Comparison of ENCODE assay signal across 23 mouse cellular contexts in the genomic region with DNA sequence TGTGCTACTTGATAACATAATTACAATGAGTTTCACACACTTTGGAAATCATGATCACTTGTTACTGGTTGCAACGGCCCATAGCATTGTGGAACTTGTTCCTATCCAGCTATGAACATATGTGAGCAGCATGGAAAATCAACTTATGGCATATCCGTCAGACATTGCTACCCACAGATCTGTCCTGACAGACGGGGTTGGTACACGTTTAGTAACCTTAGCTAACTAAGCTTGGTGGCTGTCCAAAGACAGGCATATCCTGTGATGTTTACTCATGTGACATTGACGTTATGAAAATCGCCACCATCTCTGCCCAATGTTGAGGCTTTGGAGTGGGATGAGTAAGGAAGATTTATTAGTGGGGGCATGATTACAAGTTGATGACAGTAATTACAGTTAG.
DNase-seq lines count a peak whose midpoint lies in the region; ATAC-seq lines count a peak whose summit lies in the region.
"Had no signal": no experiment of that assay in that cellular context is flagged by ENCODE, and none has a peak within 500 bp of the region (broad histone marks: within the 10 kb centered on the region; RNA-seq: fewer than 3 reads in every experiment).

No protein-coding gene starts in this region.

- no peak overlapping the region for H3K27ac ChIP-seq in midbrain, embryonic 14.5 days (replicated peaks; ENCODE audit: low read depth, low read length)
- H3K27ac ChIP-seq: embryonic facial prominence, embryonic 15.5 days; forebrain, embryonic 10.5 days; heart, adult 2 months; heart, embryonic 15.5 days; hindbrain, embryonic 10.5 days; hindbrain, embryonic 14.5 days had no signal

- no peak overlapping the region for H3K9ac ChIP-seq in midbrain, embryonic 14.5 days (replicated peaks; ENCODE audit: low read length)
- H3K9ac ChIP-seq: embryonic facial prominence, embryonic 15.5 days; heart, embryonic 15.5 days; hindbrain, embryonic 14.5 days had no signal

- H3K4me1 ChIP-seq in midbrain, embryonic 14.5 days (ENCODE audit: control insufficient read depth, insufficient read depth, low read length): no peaks in the 10 kb centered on the region
- H3K4me1 ChIP-seq: embryonic facial prominence, embryonic 15.5 days; forebrain, embryonic 10.5 days; heart, embryonic 15.5 days; hindbrain, embryonic 10.5 days had no signal

- intact Hi-C loops in left cerebral cortex, postnatal 4 days (cut with DNase I): no loop called here
- intact Hi-C loops in left cerebral cortex, postnatal 25 days (cut with DNase I): loop anchor here (2.0 kb wide), 1 partner anchor 32 kb away; no protein-coding TSS in a partner anchor

- ATAC-seq in midbrain, embryonic 14.5 days (ENCODE audit: low FRiP score, low TSS enrichment): no peak
- ATAC-seq: forebrain, embryonic 14.5 days had no signal

- DNase-seq in left cerebral cortex, adult 11 months (ENCODE audit: low spot score): peak; percentile 4
- DNase-seq in left cerebral cortex, postnatal 4 days: no peak
- DNase-seq in right cerebral cortex, adult 2 months (ENCODE audit: low spot score in 2 of 2): peak; percentile 5 to 31
- DNase-seq in right cerebral cortex, postnatal 10 days (ENCODE audit: low spot score in 2 of 2): no peak
- DNase-seq in left cerebral cortex, postnatal 25 days (ENCODE audit: low spot score in 2 of 2): peak; percentile 7 to 68
- DNase-seq in ovary, adult 18-20 months (ENCODE audit: low spot score): no peak
- DNase-seq in midbrain, embryonic 14.5 days: no peak
- DNase-seq: adrenal gland, adult 2 months; adrenal gland, postnatal 25 days; cerebellum, adult 2 months; cerebellum, postnatal 10 days; embryo, embryonic 11 days; gastrocnemius, postnatal 14 days; heart, adult 2 months; heart, postnatal 14 days had no signal

- no peak overlapping the region for H3K4me2 ChIP-seq in midbrain, embryonic 14.5 days (ENCODE audit: low read length)
- H3K4me2 ChIP-seq: embryonic facial prominence, embryonic 15.5 days; heart, embryonic 11.5 days; heart, embryonic 15.5 days; hindbrain, embryonic 14.5 days had no signal

- no peaks in the 10 kb centered on the region for H3K36me3 ChIP-seq in midbrain, embryonic 14.5 days (ENCODE audit: control insufficient read depth, insufficient read depth, low read length)
- H3K36me3 ChIP-seq: embryonic facial prominence, embryonic 15.5 days; forebrain, embryonic 10.5 days; heart, embryonic 15.5 days; hindbrain, embryonic 10.5 days had no signal

- H3K4me3 ChIP-seq in midbrain, embryonic 14.5 days (replicated peaks; ENCODE audit: low read depth, low read length): no peak overlapping the region
- H3K4me3 ChIP-seq: embryonic facial prominence, embryonic 15.5 days; erythroblast, embryonic 14.5 days; forebrain, embryonic 10.5 days; heart, adult 2 months; heart, embryonic 15.5 days; hindbrain, embryonic 10.5 days had no signal

- no peaks in the 10 kb centered on the region for H3K27me3 ChIP-seq in midbrain, embryonic 14.5 days (ENCODE audit: control insufficient read depth, insufficient read depth, low read length)
- H3K27me3 ChIP-seq: embryonic facial prominence, embryonic 15.5 days; heart, embryonic 15.5 days had no signal

- WGBS in midbrain, embryonic 14.5 days: 89% methylated on average over 6 of the region's 6 CpGs

- H3K9me3 ChIP-seq in midbrain, embryonic 14.5 days (ENCODE audit: control insufficient read depth, low read length): no peaks in the 10 kb centered on the region
- H3K9me3 ChIP-seq: embryonic facial prominence, embryonic 15.5 days; forebrain, embryonic 10.5 days; heart, embryonic 15.5 days; hindbrain, embryonic 10.5 days had no signal

Comparison
In these comparisons a context has a peak if more than half of its experiments do, and no peak if none do; other contexts are left out.
1. DNase-seq: peak in left cerebral cortex, adult 11 months (single experiment), right cerebral cortex, adult 2 months (2 of 2) and left cerebral cortex, postnatal 25 days (2 of 2); none in left cerebral cortex, postnatal 4 days (single experiment), right cerebral cortex, postnatal 10 days (0 of 2), ovary, adult 18-20 months (single experiment) and midbrain, embryonic 14.5 days (single experiment).